Mouse (Mus musculus): ENCODE measurements at regions not wholly inside any gene's neighbourhood (a gene's known extent, or its start where the extent isn't known, plus 50 kb on each side); places are given as distances from the start of the nearest gene placed in this dataset.
A peak's percentile ranks its signal among the peaks of the same experiment; 100 is the strongest.

- Histone ChIP-seq H3K27me3 (no peaks in the 10 kb centered on the region), H3K9me3 (no peaks in the 10 kb centered on the region), H3K9ac (no peak overlapping the region), H3K36me3 (replicated peaks) (no peaks in the 10 kb centered on the region), H3K4me2 (no peak overlapping the region), H3K4me1 (no peaks in the 10 kb centered on the region), H3K27ac (no peak overlapping the region), H3K4me3 (replicated peaks) (no peak overlapping the region)
- ATAC-seq (ENCODE audit: low FRiP score) = no peak
- WGBS = 70% methylated on average over 2 of the region's 2 CpGs
Measured at GRCm38 (mm10) chr1:98268853-98269252, 152.1 kb upstream of the Slco6d1 start.

- no peak overlapping the region for H3K27ac ChIP-seq
- no peak overlapping the region for H3K9ac ChIP-seq
- no peak overlapping the region for H3K4me3 ChIP-seq (replicated peaks)
- no peaks in the 10 kb centered on the region for H3K9me3 ChIP-seq
- 76% methylated on average over 1 of the region's 1 CpGs for WGBS
- no peaks in the 10 kb centered on the region for H3K4me1 ChIP-seq
- ATAC-seq (ENCODE audit: low FRiP score) = no peak
- no peaks in the 10 kb centered on the region for H3K27me3 ChIP-seq
- H3K36me3 ChIP-seq (replicated peaks) = no peaks in the 10 kb centered on the region
- H3K4me2 ChIP-seq = no peak overlapping the region
Measured at GRCm38 (mm10) chr1:98270212-98270611, 150.7 kb upstream of the Slco6d1 start.

- 82% methylated on average over 6 of the region's 6 CpGs for WGBS
- no peaks in the 10 kb centered on the region for H3K4me1 ChIP-seq
- no peak overlapping the region for H3K4me3 ChIP-seq (replicated peaks)
- H3K9me3 ChIP-seq = no peaks in the 10 kb centered on the region
- no peaks in the 10 kb centered on the region for H3K27me3 ChIP-seq
- H3K9ac ChIP-seq = no peak overlapping the region
- H3K4me2 ChIP-seq = no peak overlapping the region
- H3K36me3 ChIP-seq (replicated peaks) = no peaks in the 10 kb centered on the region
- no peak for ATAC-seq (ENCODE audit: low FRiP score)
- no peak overlapping the region for H3K27ac ChIP-seq
Measured at GRCm38 (mm10) chr1:98273966-98274616, 146.8 kb upstream of the Slco6d1 start.

DNA sequence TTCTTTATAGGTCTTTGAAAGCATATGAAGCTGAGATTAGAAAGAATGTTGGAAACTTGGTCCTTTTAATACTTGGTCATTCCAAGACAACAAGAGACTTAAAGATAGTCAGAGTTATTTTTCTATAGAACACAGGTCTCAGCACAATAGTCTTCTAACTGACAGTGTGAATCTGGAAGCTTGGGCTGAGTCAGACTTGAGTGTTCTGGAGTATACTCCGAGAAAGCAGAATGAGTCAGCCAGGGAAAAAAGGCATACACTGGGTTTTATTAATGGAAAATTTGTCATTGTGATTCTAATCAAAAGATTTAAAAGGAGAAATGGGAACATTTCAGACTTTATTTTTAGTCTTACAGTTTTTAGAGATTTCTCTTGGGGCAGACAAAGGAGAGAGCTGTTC lies 145.4 kb upstream of the Slco6d1 start:
- WGBS = 88% methylated on average over 1 of the region's 1 CpGs
- ATAC-seq (ENCODE audit: low FRiP score) = no peak
- Histone ChIP-seq H3K27me3 (no peaks in the 10 kb centered on the region), H3K9me3 (no peaks in the 10 kb centered on the region), H3K36me3 (replicated peaks) (no peaks in the 10 kb centered on the region), H3K4me2 (no peak overlapping the region), H3K4me3 (replicated peaks) (no peak overlapping the region), H3K27ac (no peak overlapping the region), H3K4me1 (no peaks in the 10 kb centered on the region), H3K9ac (no peak overlapping the region)

DNA sequence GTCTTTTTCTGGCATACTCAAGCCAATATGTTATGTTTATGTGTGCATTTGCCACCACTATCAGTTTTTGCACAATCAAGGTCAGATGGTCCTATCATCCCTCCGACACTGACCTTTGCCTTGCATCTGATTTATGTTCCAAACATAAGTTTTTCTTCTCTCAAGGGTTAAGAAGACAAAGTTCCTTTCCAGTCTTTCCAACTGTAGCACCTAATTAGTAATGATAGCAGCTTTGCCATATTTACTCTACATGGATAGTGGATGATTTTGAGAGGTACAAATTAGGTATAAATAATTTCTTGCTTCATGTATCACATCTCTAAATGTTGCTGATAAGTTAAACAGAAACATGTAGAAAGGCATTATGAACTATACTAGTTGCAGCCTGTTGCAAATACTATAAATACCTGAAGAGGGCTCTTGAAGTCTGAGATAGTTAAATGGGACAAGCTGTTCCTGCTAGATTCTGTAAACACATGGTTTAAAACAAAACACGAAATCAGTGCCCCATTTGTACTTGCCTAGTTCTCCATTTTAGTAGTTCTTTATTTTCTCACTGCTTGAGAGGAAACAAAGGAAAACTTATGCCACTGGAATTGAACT lies 141.4 kb upstream of the Slco6d1 start:
- no peaks in the 10 kb centered on the region for H3K9me3 ChIP-seq
- no peak overlapping the region for H3K4me3 ChIP-seq (replicated peaks)
- no peak overlapping the region for H3K4me2 ChIP-seq
- H3K27me3 ChIP-seq = no peaks in the 10 kb centered on the region
- no peak overlapping the region for H3K27ac ChIP-seq
- H3K9ac ChIP-seq = no peak overlapping the region
- no peaks in the 10 kb centered on the region for H3K36me3 ChIP-seq (replicated peaks)
- 86% methylated on average over 2 of the region's 2 CpGs for WGBS
- ATAC-seq (ENCODE audit: low FRiP score) = no peak
- peaks cover 3% of the 10 kb centered on the region; the same call in 1 of the 2 replicates for H3K4me1 ChIP-seq

DNA sequence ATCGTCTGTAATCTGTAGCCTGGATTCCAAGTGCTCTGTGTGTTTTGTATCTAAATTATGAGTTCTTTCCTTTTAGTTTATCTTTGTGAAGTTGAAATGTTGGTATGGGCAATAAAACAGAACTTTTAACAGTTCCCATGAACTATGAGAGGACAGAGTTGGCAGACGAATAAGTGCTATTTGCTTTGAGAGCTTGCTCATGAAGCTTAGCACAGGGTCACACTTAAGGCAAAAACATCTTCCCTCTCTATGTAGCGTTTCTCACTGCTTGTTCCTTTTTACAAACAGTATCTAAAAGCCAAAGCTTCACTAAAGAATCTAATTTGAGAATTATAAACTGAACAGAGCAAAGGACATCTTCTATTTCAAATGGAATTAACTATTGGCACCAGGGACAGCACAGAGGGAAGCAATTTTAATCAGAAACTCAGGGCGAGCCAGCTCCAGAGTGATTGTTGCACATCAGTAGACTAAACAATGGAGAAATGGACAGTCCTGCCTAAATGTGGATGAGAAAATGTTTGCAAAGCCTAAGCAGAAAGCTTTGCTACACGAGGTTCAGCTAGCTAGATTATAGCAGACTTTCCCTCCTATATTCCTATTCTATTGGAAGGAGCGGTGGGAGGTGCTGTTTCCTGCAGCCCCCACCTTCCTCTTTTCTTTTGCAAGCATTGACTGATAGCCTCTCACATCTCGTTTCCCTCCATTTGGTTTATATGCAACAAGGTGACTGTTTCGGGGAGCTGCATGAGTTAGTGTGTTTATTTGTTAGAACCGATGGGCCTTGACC lies 140.5 kb upstream of the Slco6d1 start:
- Histone ChIP-seq H3K4me2 (no peak overlapping the region), H3K36me3 (replicated peaks) (no peaks in the 10 kb centered on the region), H3K4me3 (replicated peaks) (no peak overlapping the region), H3K9ac (no peak overlapping the region), H3K4me1 (peaks cover 3% of the 10 kb centered on the region; the same call in 1 of the 2 replicates), H3K27me3 (no peaks in the 10 kb centered on the region), H3K9me3 (no peaks in the 10 kb centered on the region), H3K27ac (no peak overlapping the region)
- no peak for ATAC-seq (ENCODE audit: low FRiP score)
- 78% methylated on average over 9 of the region's 9 CpGs for WGBS

DNA sequence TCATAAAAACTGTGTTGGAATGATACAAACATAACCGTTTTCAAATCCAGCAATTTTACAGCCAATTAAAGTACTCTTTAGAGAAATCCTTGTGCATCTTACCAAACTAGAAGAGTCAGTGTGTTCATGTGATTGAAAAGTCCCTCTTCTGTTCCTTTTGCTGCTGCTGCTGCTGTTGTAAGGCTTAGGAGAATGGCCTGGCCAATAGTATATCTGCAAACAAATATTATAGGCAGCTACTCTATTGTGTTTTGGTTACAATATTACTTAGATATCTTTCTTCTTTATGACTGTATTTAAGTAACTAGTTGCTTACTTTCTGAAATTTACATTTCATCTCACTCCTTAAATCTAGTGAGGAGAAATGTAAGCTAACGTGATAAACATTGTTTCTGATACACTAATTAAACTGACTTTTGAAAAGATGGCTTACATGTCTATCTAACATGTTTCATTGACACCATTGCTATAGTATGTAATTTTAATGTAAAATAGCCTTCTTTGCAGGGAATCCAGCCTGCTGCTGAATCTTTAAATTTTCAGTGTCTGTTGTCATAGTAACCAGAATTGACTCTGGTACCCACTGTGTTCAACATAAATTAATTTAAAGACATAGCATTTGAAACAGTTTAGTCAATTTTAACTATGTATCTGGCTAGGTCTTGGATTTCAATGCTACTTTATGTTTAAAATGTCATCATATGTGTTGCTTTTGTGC lies 139.7 kb upstream of the Slco6d1 start:
- H3K36me3 ChIP-seq (replicated peaks) = no peaks in the 10 kb centered on the region
- peak; percentile 57; the same call in 1 of the 2 replicates for ATAC-seq (ENCODE audit: low FRiP score)
- no peak overlapping the region for H3K4me2 ChIP-seq
- WGBS = 87% methylated on average over 2 of the region's 2 CpGs
- no peaks in the 10 kb centered on the region for H3K27me3 ChIP-seq
- H3K9ac ChIP-seq = no peak overlapping the region
- H3K9me3 ChIP-seq = no peaks in the 10 kb centered on the region
- no peak overlapping the region for H3K27ac ChIP-seq
- H3K4me3 ChIP-seq (replicated peaks) = no peak overlapping the region
- H3K4me1 ChIP-seq = peaks cover 3% of the 10 kb centered on the region; the same call in 1 of the 2 replicates

DNA sequence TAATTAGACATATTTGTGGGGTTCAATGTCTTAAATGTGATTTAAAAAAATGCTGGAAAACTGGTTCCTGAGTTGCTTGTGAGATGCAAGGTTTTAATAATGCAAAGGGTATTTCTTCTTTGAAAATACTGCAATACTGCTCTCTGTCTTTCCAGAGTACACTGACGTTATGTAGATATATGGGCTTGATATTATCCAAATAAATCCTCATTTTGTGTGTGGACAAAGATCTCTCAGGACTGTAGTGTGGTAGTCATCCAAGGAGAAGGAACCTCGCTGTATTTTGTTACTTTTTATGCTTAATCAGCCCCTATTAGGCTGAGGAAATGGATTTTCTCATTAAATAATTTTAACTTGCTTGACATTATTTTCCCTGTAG lies 139.2 kb upstream of the Slco6d1 start:
- no peak overlapping the region for H3K4me3 ChIP-seq (replicated peaks)
- H3K27me3 ChIP-seq = no peaks in the 10 kb centered on the region
- no peak overlapping the region for H3K9ac ChIP-seq
- no peaks in the 10 kb centered on the region for H3K9me3 ChIP-seq
- H3K36me3 ChIP-seq (replicated peaks) = no peaks in the 10 kb centered on the region
- H3K27ac ChIP-seq = no peak overlapping the region
- no peak overlapping the region for H3K4me2 ChIP-seq
- 81% methylated on average over 2 of the region's 2 CpGs for WGBS
- 0 out of 2 replicates have a peak, but pooled peaks have one; percentile 53 for ATAC-seq (ENCODE audit: low FRiP score)
- peaks cover 3% of the 10 kb centered on the region; the same call in 1 of the 2 replicates for H3K4me1 ChIP-seq

DNA sequence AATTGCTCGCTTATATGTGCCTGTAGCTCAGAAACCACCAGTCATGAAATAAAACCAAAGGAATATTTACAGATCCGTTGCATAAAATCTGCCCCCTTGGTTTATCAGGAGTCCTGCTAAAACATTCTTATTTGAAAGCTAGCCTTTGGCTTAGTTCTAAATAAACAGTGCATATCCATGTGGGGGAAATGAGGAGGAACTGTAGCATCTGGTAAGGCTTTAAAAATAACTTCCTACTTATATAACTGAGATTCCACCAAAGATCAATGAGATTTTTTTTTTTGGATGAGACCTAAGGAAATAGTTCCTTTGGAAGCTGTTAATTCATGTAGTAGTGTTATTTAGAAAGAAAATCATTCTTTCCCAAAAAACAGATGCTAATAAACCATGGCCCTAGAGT lies 117.8 kb upstream of the Slco6d1 start:
- no peak overlapping the region for H3K27ac ChIP-seq
- no peak overlapping the region for H3K4me2 ChIP-seq
- H3K9ac ChIP-seq = no peak overlapping the region
- no peak for ATAC-seq (ENCODE audit: low FRiP score)
- no peaks in the 10 kb centered on the region for H3K4me1 ChIP-seq
- 86% methylated on average over 2 of the region's 2 CpGs for WGBS
- no peaks in the 10 kb centered on the region for H3K27me3 ChIP-seq
- no peaks in the 10 kb centered on the region for H3K36me3 ChIP-seq (replicated peaks)
- no peak overlapping the region for H3K4me3 ChIP-seq (replicated peaks)
- no peaks in the 10 kb centered on the region for H3K9me3 ChIP-seq

DNA sequence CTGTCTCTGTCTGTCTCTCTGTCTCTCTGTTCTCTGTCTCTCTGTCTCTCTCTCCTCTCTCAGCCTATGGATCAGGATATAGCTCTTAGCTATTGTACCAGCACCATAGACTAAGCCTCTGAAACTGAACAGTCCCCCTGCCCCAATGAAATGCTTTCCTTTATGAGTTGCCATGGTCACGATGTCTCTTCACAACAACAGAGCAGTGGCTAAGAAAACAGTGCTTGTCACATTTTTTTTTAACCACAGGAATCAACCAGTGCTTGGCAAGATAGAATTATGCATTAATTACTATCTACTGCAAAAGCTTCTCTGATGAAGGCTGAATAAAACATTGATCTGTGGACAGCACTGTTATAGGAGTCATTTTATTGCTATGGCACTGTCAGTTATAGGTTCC lies 114.6 kb upstream of the Slco6d1 start:
- Histone ChIP-seq H3K27me3 (no peaks in the 10 kb centered on the region), H3K4me1 (no peaks in the 10 kb centered on the region), H3K4me2 (no peak overlapping the region), H3K9ac (no peak overlapping the region), H3K36me3 (replicated peaks) (no peaks in the 10 kb centered on the region), H3K9me3 (no peaks in the 10 kb centered on the region), H3K27ac (no peak overlapping the region), H3K4me3 (replicated peaks) (no peak overlapping the region)
- WGBS = 85% methylated on average over 1 of the region's 1 CpGs
- no peak for ATAC-seq (ENCODE audit: low FRiP score)

GRCm38 (mm10) chr1:98307519-98307918 lies 113.4 kb upstream of the Slco6d1 start:
- Histone ChIP-seq H3K27me3 (no peaks in the 10 kb centered on the region), H3K36me3 (replicated peaks) (no peaks in the 10 kb centered on the region), H3K9me3 (no peaks in the 10 kb centered on the region), H3K9ac (no peak overlapping the region), H3K27ac (no peak overlapping the region), H3K4me3 (replicated peaks) (no peak overlapping the region), H3K4me1 (no peaks in the 10 kb centered on the region), H3K4me2 (no peak overlapping the region)
- no peak for ATAC-seq (ENCODE audit: low FRiP score)
- WGBS = 95% methylated on average over 2 of the region's 2 CpGs

- H3K9me3 ChIP-seq = no peaks in the 10 kb centered on the region
- H3K27ac ChIP-seq = no peak overlapping the region
- no peak overlapping the region for H3K4me2 ChIP-seq
- no peak overlapping the region for H3K9ac ChIP-seq
- WGBS = 80% methylated on average over 1 of the region's 1 CpGs
- H3K4me1 ChIP-seq = no peaks in the 10 kb centered on the region
- H3K36me3 ChIP-seq (replicated peaks) = no peaks in the 10 kb centered on the region
- H3K27me3 ChIP-seq = no peaks in the 10 kb centered on the region
- no peak overlapping the region for H3K4me3 ChIP-seq (replicated peaks)
- ATAC-seq (ENCODE audit: low FRiP score) = no peak
Measured at GRCm38 (mm10) chr1:98309894-98310293, 111.0 kb upstream of the Slco6d1 start.

All from forebrain, embryonic 12.5 days (tissue).